Mouse (Mus musculus) left cerebral cortex, postnatal 14 days (tissue): ENCODE results near the gene Pef1. TPM values are rescaled to one million over a fixed set of nuclear protein-coding genes. Genes with fewer than 3 reads are reported as not detected.
A peak's percentile ranks its signal among the peaks of the same experiment; 100 is the strongest.

Experiments used
- DNase-seq, 2 experiments: peaks; one replicate each; pipeline ENCODE4 v3.0.0; 2021 to 2022; ENCODE audit warnings: low spot score in 2 of 2, mixed read lengths in 1 of 2
- intact Hi-C: fragments of 180-260 bp; cut with DNase I; formaldehyde crosslinking; loops from one replicate; pipeline ENCODE4 v1.15.1; 2025
- total RNA-seq, 2 experiments: library from RNA; stranded (reverse); gene quantifications; 2 replicates each; pipeline ENCODE4 v1.2.3; 2021

Pef1 gene
- total RNA-seq, 2 experiments from 2014 or later, result 47.6 to 49.2 TPM

GRCm38 (mm10) chr4:130130082-130130481 lies 27.7 kb downstream of the Pef1 start:
- intact Hi-C loops, result no loop called here
- no peak for DNase-seq

- DNase-seq, result no peak
- intact Hi-C loops, result no loop called here
Observed at GRCm38 (mm10) chr4:130130641-130131350, 28.4 kb downstream of the Pef1 start.

DNA sequence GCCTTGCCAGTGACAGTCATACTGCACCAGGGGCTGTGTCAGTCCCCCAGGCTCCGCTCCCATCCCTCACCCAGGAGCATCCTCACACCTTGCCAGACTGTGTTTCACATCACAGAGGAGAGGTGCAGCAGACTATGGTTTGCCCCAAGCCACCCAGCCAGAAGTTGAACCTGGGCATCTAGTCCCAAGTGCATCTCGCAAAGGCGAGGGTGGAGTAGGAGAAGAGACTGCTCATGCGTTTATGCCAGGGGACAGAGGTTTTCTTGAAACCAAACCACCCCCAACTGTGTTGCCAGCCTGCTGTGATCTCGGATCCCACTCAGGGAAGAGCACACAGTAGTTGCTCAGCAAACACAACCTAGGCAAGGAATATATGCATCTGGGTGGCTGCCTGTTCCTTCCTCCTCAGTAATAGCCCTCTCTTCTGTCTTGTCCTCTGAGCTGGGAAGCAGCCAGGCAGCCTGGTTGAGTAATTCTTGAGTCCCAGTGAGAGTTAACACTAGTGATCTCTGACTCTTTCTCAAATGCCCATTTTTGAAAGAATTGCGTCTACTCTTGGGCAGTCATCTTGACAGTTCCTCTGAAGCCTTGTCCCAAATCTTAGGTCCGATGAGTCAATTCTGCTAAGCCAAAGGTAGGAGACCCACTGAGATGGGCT lies 29.2 kb downstream of the Pef1 start:
- intact Hi-C loops, result no loop called here
- no peak for DNase-seq

DNA sequence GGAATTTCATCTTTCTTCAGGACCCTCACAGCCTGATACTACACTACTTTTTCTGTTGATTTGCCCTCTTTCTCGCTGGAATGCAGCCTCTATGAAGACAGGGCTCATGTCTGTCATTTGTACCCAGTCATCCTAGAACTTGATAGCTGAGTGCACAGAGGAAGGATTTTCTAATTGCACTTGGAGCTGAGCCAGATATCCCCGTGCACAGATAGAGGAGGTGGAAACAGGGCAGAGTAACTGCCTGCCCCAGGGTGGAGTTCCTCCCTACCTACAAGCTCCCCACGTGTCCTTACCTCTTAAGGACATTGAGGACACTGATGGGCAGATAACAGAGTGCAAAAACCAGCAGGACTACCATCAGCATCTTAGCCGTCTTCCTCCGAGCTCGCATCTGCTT lies 31.0 kb downstream of the Pef1 start:
- no peak for DNase-seq
- intact Hi-C loops, result no loop called here

GRCm38 (mm10) chr4:130138441-130139213 lies 36.3 kb downstream of the Pef1 start:
- intact Hi-C loops, result loop anchor here (2.0 kb wide), 1 partner anchor 50 kb away; no protein-coding TSS in a partner anchor
- peak; percentile 62 to 68 for DNase-seq

DNA sequence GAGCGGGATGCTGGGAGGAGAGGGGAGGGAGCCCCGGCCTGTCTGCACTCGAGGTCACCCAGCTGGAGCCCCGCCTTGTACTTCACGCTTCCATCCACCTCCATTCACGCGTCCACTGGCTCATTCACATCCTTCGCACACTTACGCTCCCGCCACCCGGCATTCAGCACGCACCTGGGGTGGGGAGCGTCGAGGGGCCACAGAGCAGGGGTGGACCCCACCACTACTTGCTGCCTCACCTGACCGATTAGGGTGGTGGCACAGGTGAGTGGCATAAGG lies 36.8 kb downstream of the Pef1 start, which contains the start of gene Hcrtr1:
Gene Hcrtr1 (minus strand): TSS at position 146 of the 279 bp plus-strand sequence.
- DNase-seq, result no peak
- intact Hi-C loops, result loop anchor here (2.0 kb wide), 1 partner anchor 50 kb away; no protein-coding TSS in a partner anchor

DNA sequence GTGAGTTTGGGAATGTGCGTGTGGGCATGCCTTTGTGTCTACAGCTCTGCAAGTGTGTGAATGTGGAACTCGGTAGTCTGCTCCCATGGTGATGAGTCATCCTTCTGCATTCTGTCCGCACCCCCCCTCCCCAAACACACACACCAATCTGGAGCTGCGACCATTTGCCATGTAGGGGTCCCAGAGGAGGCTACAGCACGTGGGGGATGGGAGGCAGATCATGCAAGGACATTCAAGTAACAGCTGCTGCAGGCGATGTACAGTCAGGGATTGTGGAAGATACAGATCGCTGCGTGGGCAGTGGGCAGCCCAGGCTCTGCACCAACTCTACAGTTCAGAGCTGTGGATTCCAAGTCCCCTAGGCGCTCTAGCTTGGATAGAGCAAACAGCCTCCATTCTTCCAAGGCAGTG lies 38.6 kb downstream of the Pef1 start:
- peak; percentile 66 to 92 for DNase-seq
- intact Hi-C loops, result no loop called here

GRCm38 (mm10) chr4:130141786-130142185 lies 39.4 kb downstream of the Pef1 start:
- DNase-seq, result no peak
- intact Hi-C loops, result no loop called here

DNA sequence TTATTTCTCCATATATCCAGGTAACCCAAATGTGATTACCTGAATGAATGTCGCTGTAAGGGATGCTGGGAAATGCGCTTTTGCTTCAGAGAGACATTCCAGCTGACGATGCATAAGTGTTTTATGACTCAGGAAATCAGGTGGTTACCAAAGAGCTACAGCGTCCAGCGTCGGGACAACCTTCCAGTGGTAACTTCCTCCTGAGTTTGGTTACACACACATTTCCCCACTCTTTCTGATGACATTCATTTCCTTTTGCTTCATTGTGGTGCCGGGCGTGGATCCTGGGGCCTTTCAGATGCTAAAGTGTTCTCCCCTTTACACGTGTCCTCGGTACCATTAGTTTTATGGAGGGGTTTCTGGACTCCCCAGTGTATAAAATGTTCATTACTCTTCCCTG lies 46.0 kb downstream of the Pef1 start:
- intact Hi-C loops, result no loop called here
- DNase-seq, result no peak

DNA sequence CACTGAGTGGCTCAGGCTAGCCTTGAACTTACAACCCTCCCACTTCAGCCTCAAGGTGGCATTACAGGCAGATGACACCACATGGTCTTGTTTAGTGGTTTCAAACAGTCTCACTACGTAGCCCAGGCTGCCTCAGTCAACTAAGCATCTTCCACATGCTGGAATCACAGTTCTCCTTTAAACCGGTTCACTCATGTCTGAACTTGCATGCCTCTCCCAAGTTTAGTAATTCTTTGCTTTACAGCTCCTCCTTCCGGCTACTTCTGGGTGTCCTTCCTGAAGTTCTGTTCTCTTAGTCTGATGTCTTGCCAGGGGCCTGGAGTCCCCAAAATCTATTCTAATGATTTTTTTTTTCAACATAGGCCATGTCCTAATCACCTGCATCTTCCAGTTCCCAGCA lies 51.9 kb downstream of the Pef1 start:
- no peak for DNase-seq
- intact Hi-C loops, result no loop called here

- no peak for DNase-seq
- intact Hi-C loops, result no loop called here
Observed at GRCm38 (mm10) chr4:130156812-130157371, 54.5 kb downstream of the Pef1 start.

- intact Hi-C loops, result no loop called here
- DNase-seq, result no peak
Observed at GRCm38 (mm10) chr4:130161349-130161748, 59.0 kb downstream of the Pef1 start.

DNA sequence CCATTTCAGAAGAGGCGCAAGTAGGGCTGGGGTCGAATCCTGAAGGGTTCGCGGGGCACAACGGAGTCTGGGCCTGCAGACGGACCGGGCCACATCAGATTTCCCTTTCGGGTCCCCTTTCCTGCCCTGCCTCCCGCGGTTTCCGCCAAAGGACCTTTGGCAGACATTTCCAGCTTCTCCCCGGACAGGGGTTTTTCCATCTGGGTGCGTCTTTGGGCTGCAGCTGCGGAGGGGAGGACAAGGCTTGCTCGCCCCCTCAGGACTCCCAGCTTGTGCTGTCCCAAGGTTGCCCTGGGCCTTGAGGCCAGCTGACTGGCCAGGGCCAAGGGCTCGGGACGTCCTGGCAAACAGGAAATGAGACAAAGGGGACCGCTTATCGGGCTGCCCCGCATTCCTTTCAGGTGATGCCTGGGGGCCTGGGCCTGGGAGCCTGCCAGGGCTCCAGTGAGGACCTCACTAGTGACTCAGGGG lies 61.1 kb downstream of the Pef1 start:
- intact Hi-C loops, result no loop called here
- DNase-seq, result no peak

DNA sequence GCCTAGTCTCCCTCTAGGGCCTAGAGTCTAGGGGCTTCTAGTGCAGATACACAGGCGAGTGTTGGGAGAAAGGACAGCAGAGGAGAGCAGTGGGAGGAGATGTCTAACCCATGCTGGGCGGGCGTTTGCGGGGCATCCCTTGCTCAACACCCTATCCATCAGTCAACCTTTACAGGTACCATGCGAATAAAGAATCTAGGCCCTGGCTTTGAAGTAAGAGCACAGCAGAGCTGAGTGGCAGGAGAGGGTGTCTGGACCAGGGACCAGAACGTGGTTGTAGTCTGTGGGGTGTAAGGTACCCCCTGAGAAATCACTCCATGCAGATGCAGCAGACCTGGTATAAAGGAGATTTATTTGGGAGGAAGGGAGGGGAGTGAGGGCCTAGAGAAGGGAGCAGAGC lies 61.8 kb downstream of the Pef1 start:
- DNase-seq, result no peak
- intact Hi-C loops, result no loop called here

- intact Hi-C loops, result no loop called here
Observed at GRCm38 (mm10) chr4:130166061-130166460, 63.7 kb downstream of the Pef1 start.

GRCm38 (mm10) chr4:130166592-130166991 lies 64.2 kb downstream of the Pef1 start:
- DNase-seq, result no peak
- intact Hi-C loops, result no loop called here

More at GRCm38 (mm10) chr4:130166061-130166460, 63.7 kb downstream of the Pef1 start:
- no peak for DNase-seq

GRCm38 (mm10) chr4:130167321-130167720 lies 65.0 kb downstream of the Pef1 start:
- no peak for DNase-seq
- intact Hi-C loops, result no loop called here

DNA sequence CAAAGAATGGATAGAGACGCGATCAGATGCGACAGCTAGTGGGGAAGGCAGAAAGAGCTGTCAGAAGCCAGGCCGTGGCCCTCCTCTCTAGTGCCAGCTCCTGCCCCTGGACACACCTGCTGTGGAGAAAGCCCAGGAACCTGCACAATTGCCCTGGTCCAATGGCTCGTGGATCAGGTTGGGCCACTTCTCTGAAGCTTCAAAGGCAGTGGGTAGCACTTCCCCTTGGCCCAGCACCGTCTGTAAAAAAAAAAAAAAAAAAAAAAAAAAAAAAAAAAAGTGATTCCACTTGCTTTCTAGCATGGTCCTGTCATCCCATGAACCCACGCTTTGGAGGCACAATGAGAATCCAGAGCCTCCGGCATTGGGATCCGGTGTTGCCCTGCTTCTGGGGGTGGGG lies 65.5 kb downstream of the Pef1 start:
- no peak for DNase-seq
- intact Hi-C loops, result no loop called here

- intact Hi-C loops, result no loop called here
- DNase-seq, result peak in 1 of 2 experiments; percentile 40
Observed at GRCm38 (mm10) chr4:130168280-130169183, 66.2 kb downstream of the Pef1 start.
